Mouse (Mus musculus) bone marrow macrophage, adult 2 months (primary cell): Measurements from ENCODE around the gene Hist1h4d.
"Not testable (repeated sequence)": the region's sequence is repeated elsewhere in the genome, so short reads cannot be mapped to it uniquely, and the experiment has no call there.

ENCODE experiments used
- CTCF ChIP-seq: IDR thresholded peaks from 2 replicates; pipeline ENCODE4 v1.5.1; 2012; ENCODE audit warnings: low read depth, mild to moderate bottlenecking, low read length, moderate library complexity
- POLR2A ChIP-seq: IDR thresholded peaks from 2 replicates; pipeline ENCODE4 v1.6.1; 2012; ENCODE audit warnings: mild to moderate bottlenecking, low read depth, low read length, borderline replicate concordance

DNA sequence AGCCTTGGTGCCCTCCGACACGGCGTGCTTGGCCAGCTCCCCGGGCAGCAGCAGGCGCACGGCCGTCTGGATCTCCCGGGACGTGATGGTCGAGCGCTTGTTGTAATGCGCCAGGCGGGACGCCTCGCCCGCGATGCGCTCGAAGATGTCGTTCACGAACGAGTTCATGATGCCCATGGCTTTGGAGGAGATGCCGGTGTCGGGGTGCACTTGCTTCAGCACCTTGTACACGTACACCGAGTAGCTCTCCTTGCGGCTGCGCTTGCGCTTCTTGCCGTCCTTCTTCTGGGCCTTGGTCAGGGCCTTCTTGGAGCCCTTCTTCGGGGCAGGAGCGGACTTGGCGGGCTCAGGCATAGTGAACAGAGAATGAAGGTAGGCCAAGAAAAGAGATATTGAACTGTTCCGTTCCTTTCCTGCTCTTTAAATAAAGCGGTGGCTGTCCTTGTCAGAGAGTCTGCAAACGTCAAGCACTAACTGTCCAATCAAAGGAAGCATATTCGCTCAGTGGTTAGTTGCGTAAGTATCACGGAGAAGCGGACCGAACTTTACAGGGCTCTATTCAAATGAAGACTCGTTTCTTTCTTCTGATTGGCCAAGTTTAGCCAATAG lies 38.3 kb upstream of the Hist1h4d start, which contains the start of gene Hist1h2bh:
- TF ChIP-seq CTCF, POLR2A: not testable (repeated sequence)
